In the genomic region with DNA sequence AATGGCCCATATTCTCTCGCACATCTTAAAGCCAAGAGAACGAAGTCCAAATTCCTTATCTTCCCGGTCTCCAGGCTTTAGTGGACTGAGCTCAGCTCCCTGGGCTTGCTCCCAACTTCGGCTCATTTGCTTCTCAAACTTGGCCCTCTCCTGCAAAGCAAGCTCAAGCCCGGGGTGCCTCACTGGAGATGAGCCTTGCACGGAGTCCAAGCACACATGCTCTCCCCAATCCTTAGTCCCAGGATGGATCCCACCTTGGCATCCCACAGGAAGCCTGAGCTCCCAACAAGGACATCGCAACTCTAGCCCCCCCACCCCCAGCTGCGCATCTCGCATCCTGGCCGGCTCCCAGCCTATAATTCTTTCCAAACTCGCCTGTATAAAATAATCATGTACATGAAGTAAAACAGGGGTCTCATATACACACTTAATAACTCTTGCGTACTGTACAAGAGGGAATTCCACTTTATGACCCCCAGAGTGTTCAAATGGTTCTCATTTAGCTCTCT, we compare ENCODE assay signal across 11 mouse cellular contexts.
DNase-seq lines count a peak whose midpoint lies in the region; ATAC-seq lines count a peak whose summit lies in the region.
"Had no signal": no experiment of that assay in that cellular context is flagged by ENCODE, and none has a peak within 500 bp of the region (broad histone marks: within the 10 kb centered on the region; RNA-seq: fewer than 3 reads in every experiment).

No protein-coding gene starts in this region.

- H3K36me3 ChIP-seq in lung, embryonic 15.5 days: no peaks in the 10 kb centered on the region
- no peaks in the 10 kb centered on the region for H3K36me3 ChIP-seq in midbrain, embryonic 13.5 days
- H3K36me3 ChIP-seq: hindbrain, embryonic 12.5 days had no signal

- H3K4me3 ChIP-seq in lung, embryonic 15.5 days: no peak overlapping the region
- H3K4me3 ChIP-seq in midbrain, embryonic 13.5 days (replicated peaks): no peak overlapping the region
- H3K4me3 ChIP-seq: hindbrain, embryonic 12.5 days had no signal

- 0 out of 2 replicates have a peak overlapping the region, but pooled peaks have one; percentile 18 for H3K4me2 ChIP-seq in lung, embryonic 15.5 days
- no peak overlapping the region for H3K4me2 ChIP-seq in midbrain, embryonic 13.5 days (replicated peaks)
- H3K4me2 ChIP-seq: hindbrain, embryonic 12.5 days had no signal

- no peaks in the 10 kb centered on the region for H3K27me3 ChIP-seq in lung, embryonic 15.5 days
- H3K27me3 ChIP-seq in midbrain, embryonic 13.5 days: no peaks in the 10 kb centered on the region
- H3K27me3 ChIP-seq: hindbrain, embryonic 12.5 days had no signal

- no peaks in the 10 kb centered on the region for H3K9me3 ChIP-seq in lung, embryonic 15.5 days
- H3K9me3 ChIP-seq in midbrain, embryonic 13.5 days: no peaks in the 10 kb centered on the region; the same call in 1 of the 2 replicates
- H3K9me3 ChIP-seq: hindbrain, embryonic 12.5 days had no signal

- peaks cover 23% of the 10 kb centered on the region for H3K4me1 ChIP-seq in lung, embryonic 15.5 days
- no peaks in the 10 kb centered on the region for H3K4me1 ChIP-seq in midbrain, embryonic 13.5 days (replicated peaks)
- H3K4me1 ChIP-seq: hindbrain, embryonic 12.5 days had no signal

- H3K27ac ChIP-seq in lung, embryonic 15.5 days: peak overlapping the region; percentile 82
- H3K27ac ChIP-seq in midbrain, embryonic 13.5 days: no peak overlapping the region
- H3K27ac ChIP-seq: hindbrain, embryonic 12.5 days; macrophage had no signal

- ATAC-seq in lung, embryonic 15.5 days (ENCODE audit: borderline replicate concordance, extremely low read depth, low FRiP score, low TSS enrichment): peak; percentile 75
- no peak for ATAC-seq in midbrain, embryonic 13.5 days
- no peak for ATAC-seq in erythroid progenitor cell, adult 5-6 weeks (replicated peaks; ENCODE audit: low FRiP score, poor library complexity, severe bottlenecking)
- ATAC-seq: forebrain, embryonic 16.5 days had no signal

- no peak overlapping the region for H3K9ac ChIP-seq in lung, embryonic 15.5 days
- H3K9ac ChIP-seq in midbrain, embryonic 13.5 days (replicated peaks): no peak overlapping the region
- H3K9ac ChIP-seq: hindbrain, embryonic 12.5 days had no signal

- 42% methylated on average over 12 of the region's 12 CpGs for WGBS in lung, embryonic 15.5 days
- WGBS in midbrain, embryonic 13.5 days: 88% methylated on average over 12 of the region's 12 CpGs

- peak; percentile 38 for DNase-seq in adrenal gland, postnatal 10 days
- DNase-seq in adrenal gland, postnatal 36 days: no peak
- DNase-seq in lung, postnatal 25 days (ENCODE audit: low spot score): no peak
- DNase-seq in lung, postnatal 10 days: peak; percentile 73
- peak; percentile 37 for DNase-seq in urinary bladder, postnatal 25 days (ENCODE audit: low spot score)

Comparison
In these comparisons a context has a peak if more than half of its experiments do, and no peak if none do; other contexts are left out.
1. DNase-seq: peak in adrenal gland, postnatal 10 days (single experiment), lung, postnatal 10 days (single experiment) and urinary bladder, postnatal 25 days (single experiment); none in adrenal gland, postnatal 36 days (0 of 2) and lung, postnatal 25 days (single experiment).